Mouse (Mus musculus): ENCODE results near the gene Lrrc8d. TPM values are rescaled to one million over a fixed set of nuclear protein-coding genes. Genes with fewer than 3 reads are reported as not detected.

Lrrc8d gene
- polyA plus RNA-seq, 1 experiment, result not detected

DNA sequence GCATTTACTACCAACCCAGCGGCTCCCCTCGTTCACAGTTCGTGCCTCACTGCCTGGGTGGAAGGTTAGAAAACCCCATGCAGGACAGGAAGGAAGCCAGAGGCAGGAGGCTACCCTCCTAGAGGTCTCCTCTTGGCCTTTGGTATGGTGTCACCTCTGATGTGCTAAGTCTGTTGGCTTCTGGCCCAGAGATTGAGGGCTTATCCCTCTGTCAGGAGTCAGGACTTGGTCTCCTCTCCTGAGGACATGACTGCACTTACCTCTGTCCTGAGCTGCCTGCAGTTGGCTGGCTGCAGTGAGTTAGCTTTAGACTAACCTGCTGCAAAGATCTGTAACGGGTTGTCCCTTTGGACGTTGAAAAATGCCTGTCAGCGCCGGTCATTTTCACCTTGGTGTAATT is 107.7 kb downstream of the Lrrc8d start:
- TF ChIP-seq GATA1 (IDR thresholded peaks at IDR 0.05; ENCODE audit: low read length), result no peak

- no peak for TF ChIP-seq GATA1 (IDR thresholded peaks at IDR 0.05; ENCODE audit: low read length)
Measured at GRCm38 (mm10) chr5:105809056-105809455, 109.3 kb downstream of the Lrrc8d start.

GRCm38 (mm10) chr5:105813036-105813435 is 113.3 kb downstream of the Lrrc8d start:
- no peak for TF ChIP-seq GATA1 (IDR thresholded peaks at IDR 0.05; ENCODE audit: low read length)

DNA sequence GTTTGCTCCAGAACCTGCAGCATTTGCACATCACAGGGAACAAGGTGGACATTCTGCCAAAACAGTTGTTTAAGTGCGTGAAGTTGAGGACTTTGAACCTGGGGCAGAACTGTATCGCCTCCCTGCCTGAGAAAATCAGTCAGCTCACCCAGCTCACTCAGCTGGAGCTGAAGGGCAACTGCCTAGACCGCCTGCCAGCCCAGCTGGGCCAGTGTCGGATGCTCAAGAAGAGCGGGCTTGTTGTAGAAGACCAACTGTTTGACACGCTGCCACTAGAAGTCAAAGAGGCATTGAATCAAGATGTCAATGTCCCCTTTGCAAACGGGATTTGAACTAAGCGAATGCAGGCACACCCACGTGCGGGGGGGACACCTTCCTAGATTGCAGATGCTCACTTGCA is 114.2 kb downstream of the Lrrc8d start:
- no peak for TF ChIP-seq GATA1 (IDR thresholded peaks at IDR 0.05; ENCODE audit: low read length)

DNA sequence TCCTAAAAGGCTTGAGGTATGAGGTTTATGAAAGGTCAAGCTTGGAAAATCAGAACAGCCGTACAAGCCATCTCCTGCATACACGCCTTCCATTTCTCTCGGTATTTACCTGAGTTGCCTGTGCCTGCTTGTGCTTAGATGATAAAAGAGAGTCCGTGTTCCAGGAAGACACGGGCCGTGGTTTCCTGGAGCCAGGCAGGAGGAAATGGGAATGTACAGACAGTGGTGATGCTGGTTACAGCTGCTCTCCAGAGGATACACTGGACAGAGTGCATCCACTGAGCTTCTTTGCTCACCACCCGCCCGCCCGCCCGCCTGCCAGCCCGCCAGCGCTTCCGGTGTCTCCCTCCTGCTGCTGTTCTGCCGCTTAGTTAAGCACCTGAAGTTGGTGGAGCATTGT is 116.3 kb downstream of the Lrrc8d start:
- no peak for TF ChIP-seq GATA1 (IDR thresholded peaks at IDR 0.05; ENCODE audit: low read length)

- TF ChIP-seq GATA1 (IDR thresholded peaks at IDR 0.05; ENCODE audit: low read length), result no peak
Measured at GRCm38 (mm10) chr5:105817248-105817976, 117.6 kb downstream of the Lrrc8d start.

DNA sequence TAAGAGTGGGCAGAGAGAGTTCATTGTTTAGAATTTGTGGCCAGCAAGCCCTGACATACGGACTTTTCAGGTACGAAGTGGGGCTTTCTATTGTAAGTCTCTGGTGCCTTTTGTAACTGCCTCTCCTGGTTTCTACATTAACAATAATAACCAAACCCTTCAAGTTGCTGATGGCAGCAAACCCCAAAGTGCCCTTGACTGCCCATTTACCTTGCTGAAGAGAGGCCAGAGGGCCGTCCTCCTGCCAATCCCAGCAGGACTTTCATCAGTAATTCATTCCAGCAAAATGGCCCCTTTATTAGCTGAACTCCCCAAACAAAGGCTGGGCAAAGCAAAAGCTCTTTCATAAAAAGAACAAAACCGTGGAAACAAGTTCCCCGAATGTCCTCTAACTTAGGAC is 118.6 kb downstream of the Lrrc8d start:
- no peak for TF ChIP-seq GATA1 (IDR thresholded peaks at IDR 0.05; ENCODE audit: low read length)

DNA sequence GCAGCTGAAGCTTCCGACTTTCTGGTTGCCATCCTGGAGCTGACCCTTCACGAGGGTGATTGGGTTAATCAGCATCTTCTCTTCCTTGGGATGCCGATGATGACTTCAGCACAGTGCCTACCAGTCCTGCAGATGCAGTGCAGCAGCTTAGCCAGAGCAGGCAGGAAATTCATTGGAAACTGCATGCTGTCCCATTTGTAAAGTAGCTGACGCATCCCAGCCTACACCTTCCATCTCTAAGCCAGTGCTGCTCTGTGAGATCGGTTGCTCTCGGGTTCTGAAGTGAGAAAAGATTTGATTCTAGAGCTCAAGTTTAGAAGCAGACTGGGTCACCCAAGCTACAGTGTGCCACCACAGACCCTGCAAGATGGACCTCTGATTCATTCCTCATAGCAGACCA is 121.6 kb downstream of the Lrrc8d start:
- no peak for TF ChIP-seq GATA1 (IDR thresholded peaks at IDR 0.05; ENCODE audit: low read length)

- no peak for TF ChIP-seq GATA1 (IDR thresholded peaks at IDR 0.05; ENCODE audit: low read length)
Measured at GRCm38 (mm10) chr5:105822521-105823498, 123.0 kb downstream of the Lrrc8d start.

- TF ChIP-seq GATA1 (IDR thresholded peaks at IDR 0.05; ENCODE audit: low read length), result no peak
Measured at GRCm38 (mm10) chr5:105824282-105824681, 124.5 kb downstream of the Lrrc8d start.

GRCm38 (mm10) chr5:105824827-105825226 is 125.1 kb downstream of the Lrrc8d start:
- TF ChIP-seq GATA1 (IDR thresholded peaks at IDR 0.05; ENCODE audit: low read length), result no peak

DNA sequence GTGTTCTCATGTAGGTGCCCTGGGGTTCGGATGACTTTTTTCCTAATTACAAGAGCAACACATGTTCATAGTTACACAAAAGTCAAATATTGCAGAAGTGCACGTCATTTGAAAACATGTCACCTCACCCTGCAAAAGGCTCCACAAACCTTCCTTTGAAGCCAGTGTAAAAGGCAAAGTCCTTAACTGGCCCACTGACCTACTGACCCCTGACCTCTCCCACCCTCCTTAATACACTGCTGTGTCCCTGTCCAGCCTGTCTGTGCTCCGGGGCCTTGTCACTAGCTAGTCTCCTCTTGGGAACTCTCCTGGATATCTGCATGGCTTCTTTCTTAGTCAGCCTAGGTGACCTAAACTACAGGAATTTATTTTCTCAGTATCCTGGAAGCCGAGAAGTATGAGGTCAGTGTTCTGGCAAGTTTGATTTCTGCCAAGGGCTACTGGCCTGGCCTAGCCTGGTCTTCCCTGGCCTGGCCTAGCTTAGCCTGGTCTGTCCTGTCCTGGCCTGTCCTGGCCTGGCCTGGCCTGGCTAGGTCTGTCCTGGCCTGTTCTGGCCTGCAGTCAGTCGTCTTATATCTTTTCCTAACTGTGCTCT is 127.2 kb downstream of the Lrrc8d start:
- TF ChIP-seq GATA1 (IDR thresholded peaks at IDR 0.05; ENCODE audit: low read length), result no peak

GRCm38 (mm10) chr5:105828050-105828449 is 128.3 kb downstream of the Lrrc8d start:
- TF ChIP-seq GATA1 (IDR thresholded peaks at IDR 0.05; ENCODE audit: low read length), result no peak

GRCm38 (mm10) chr5:105829008-105829586 is 129.3 kb downstream of the Lrrc8d start:
- TF ChIP-seq GATA1 (IDR thresholded peaks at IDR 0.05; ENCODE audit: low read length), result no peak

- TF ChIP-seq GATA1 (IDR thresholded peaks at IDR 0.05; ENCODE audit: low read length), result no peak
Measured at GRCm38 (mm10) chr5:105832140-105832539, 132.4 kb downstream of the Lrrc8d start.

DNA sequence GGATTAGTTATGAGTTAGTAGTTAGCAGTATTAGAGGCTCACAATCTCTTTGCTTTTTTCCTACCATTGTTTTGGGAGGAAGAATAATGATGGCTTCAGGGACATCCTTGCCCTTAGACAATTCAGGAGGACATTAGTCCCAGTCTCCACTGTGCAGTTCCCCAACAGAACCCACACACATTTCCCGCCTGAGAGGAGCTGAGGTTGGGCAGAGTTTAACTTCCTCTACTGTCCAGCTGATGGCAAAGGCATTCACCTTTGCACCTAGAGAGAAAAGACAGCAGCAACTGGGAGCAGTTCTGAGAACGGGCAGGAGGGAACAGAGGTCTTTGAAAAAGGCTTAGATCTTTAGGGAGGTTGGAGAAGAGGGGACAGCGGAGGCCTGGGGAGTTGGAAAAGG is 134.2 kb downstream of the Lrrc8d start:
- TF ChIP-seq GATA1 (IDR thresholded peaks at IDR 0.05; ENCODE audit: low read length), result no peak
